Mouse (Mus musculus) C2C12 (cell line): ENCODE measurements at regions not wholly inside any gene's neighbourhood (a gene's known extent, or its start where the extent isn't known, plus 50 kb on each side); places are given as distances from the start of the nearest gene placed in this dataset.

Source experiments
- CEBPB ChIP-seq: IDR thresholded peaks from one replicate; pipeline ENCODE4 v1.6.1; 2011; ENCODE audit warnings: low read depth, mild to moderate bottlenecking, control low read depth, moderate library complexity
- CTCF ChIP-seq: IDR thresholded peaks from one replicate; pipeline ENCODE4 v1.5.1; 2011; ENCODE audit not compliant: control insufficient read depth, insufficient read depth, insufficient read length
- MAX ChIP-seq: IDR thresholded peaks from one replicate; pipeline ENCODE4 v1.6.1; 2011; ENCODE audit warnings: mild to moderate bottlenecking, control low read depth
- MYOD1 ChIP-seq: IDR thresholded peaks from one replicate; pipeline ENCODE4 v1.6.1; 2011; ENCODE audit warnings: low read depth; ENCODE audit not compliant: control insufficient read depth, insufficient read length
- MYOG ChIP-seq: IDR thresholded peaks from one replicate; pipeline ENCODE4 v1.6.1; 2011; ENCODE audit not compliant: control insufficient read depth, insufficient read length; ENCODE audit errors: extremely low read depth
- USF1 ChIP-seq: IDR thresholded peaks from one replicate; pipeline ENCODE4 v1.6.1; 2011; ENCODE audit warnings: low read depth, mild to moderate bottlenecking, control low read depth, moderate library complexity

DNA sequence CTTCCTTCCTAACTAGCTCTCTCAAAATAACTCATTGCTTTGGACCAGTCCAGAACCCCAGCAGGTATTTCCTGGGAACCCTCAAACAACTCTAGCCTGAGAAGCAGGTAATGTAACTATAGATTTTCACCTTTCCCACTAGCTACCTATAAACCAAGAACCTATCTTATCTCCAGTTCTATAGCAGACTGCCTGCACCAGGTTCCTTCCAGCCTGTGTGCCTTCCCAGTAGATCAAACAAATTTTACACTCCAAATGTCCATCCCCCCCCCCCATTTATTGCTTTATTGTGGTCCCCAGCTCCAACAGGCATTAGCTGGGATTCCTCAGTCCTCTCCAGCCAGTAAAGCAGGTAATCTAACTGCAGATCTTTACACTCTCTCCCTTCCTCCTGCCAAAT, 532.3 kb upstream of the Brinp3 start:
- no peak for TF ChIP-seq CTCF
- no peak for TF ChIP-seq MAX
- no peak for TF ChIP-seq MYOG
- TF ChIP-seq USF1, result no peak
- TF ChIP-seq MYOD1, result no peak
- no peak for TF ChIP-seq CEBPB
